Mouse (Mus musculus): ENCODE measurements at regions not wholly inside any gene's neighbourhood (a gene's known extent, or its start where the extent isn't known, plus 50 kb on each side); places are given as distances from the start of the nearest gene placed in this dataset.
"Not testable (repeated sequence)": the region's sequence is repeated elsewhere in the genome, so short reads cannot be mapped to it uniquely, and the experiment has no call there.

- Histone ChIP-seq H3K4me3 (replicated peaks; ENCODE audit: low read depth, low read length) (no peak overlapping the region), H3K9me3 (replicated peaks; ENCODE audit: low read length) (no peaks in the 10 kb centered on the region), H3K27ac (no peak overlapping the region), H3K9ac (ENCODE audit: low read depth, low read length) (no peak overlapping the region), H3K4me2 (ENCODE audit: low read length) (no peak overlapping the region), H3K4me1 (replicated peaks; ENCODE audit: insufficient read depth, low read length) (no peaks in the 10 kb centered on the region), H3K27me3 (ENCODE audit: insufficient read depth, low read length) (no peaks in the 10 kb centered on the region), H3K36me3 (ENCODE audit: insufficient read depth, low read length) (no peaks in the 10 kb centered on the region)
- WGBS, result 83% methylated on average over 2 of the region's 2 CpGs
- no peak for TF ChIP-seq CTCF (IDR thresholded peaks at IDR 0.05; ENCODE audit: low read depth)
- ATAC-seq (replicated peaks; ENCODE audit: low FRiP score, low read depth) (no peak), DNase-seq (ENCODE audit: low spot score) (no peak)
These were observed 1093.5 kb upstream of the 1700008P02Rik start for GRCm38 (mm10) chr3:7713741-7714140.

- no peak overlapping the region for H3K4me2 ChIP-seq (ENCODE audit: low read length)
- no peaks in the 10 kb centered on the region for H3K9me3 ChIP-seq (replicated peaks; ENCODE audit: low read length)
- no peak for ATAC-seq (replicated peaks; ENCODE audit: low FRiP score, low read depth)
- no peak overlapping the region for H3K9ac ChIP-seq (ENCODE audit: low read depth, low read length)
- TF ChIP-seq CTCF (IDR thresholded peaks at IDR 0.05; ENCODE audit: low read depth), result no peak
- no peak overlapping the region for H3K27ac ChIP-seq
- no peaks in the 10 kb centered on the region for H3K27me3 ChIP-seq (ENCODE audit: insufficient read depth, low read length)
- no peaks in the 10 kb centered on the region for H3K36me3 ChIP-seq (ENCODE audit: insufficient read depth, low read length)
- DNase-seq (ENCODE audit: low spot score), result no peak
- no peak overlapping the region for H3K4me3 ChIP-seq (replicated peaks; ENCODE audit: low read depth, low read length)
- H3K4me1 ChIP-seq (replicated peaks; ENCODE audit: insufficient read depth, low read length), result no peaks in the 10 kb centered on the region
These were observed 1092.9 kb upstream of the 1700008P02Rik start for GRCm38 (mm10) chr3:7713130-7713529.

GRCm38 (mm10) chr3:7712466-7712865 is 1092.2 kb upstream of the 1700008P02Rik start:
- Histone ChIP-seq H3K27me3 (ENCODE audit: insufficient read depth, low read length) (no peaks in the 10 kb centered on the region), H3K9ac (ENCODE audit: low read depth, low read length) (no peak overlapping the region), H3K4me3 (replicated peaks; ENCODE audit: low read depth, low read length) (no peak overlapping the region), H3K9me3 (replicated peaks; ENCODE audit: low read length) (no peaks in the 10 kb centered on the region), H3K4me2 (ENCODE audit: low read length) (no peak overlapping the region), H3K36me3 (ENCODE audit: insufficient read depth, low read length) (no peaks in the 10 kb centered on the region), H3K4me1 (replicated peaks; ENCODE audit: insufficient read depth, low read length) (no peaks in the 10 kb centered on the region), H3K27ac (no peak overlapping the region)
- WGBS, result 82% methylated on average over 2 of the region's 2 CpGs
- no peak for TF ChIP-seq CTCF (IDR thresholded peaks at IDR 0.05; ENCODE audit: low read depth)
- DNase-seq (ENCODE audit: low spot score), result no peak
- no peak for ATAC-seq (replicated peaks; ENCODE audit: low FRiP score, low read depth)

- H3K27ac ChIP-seq, result no peak overlapping the region
- no peaks in the 10 kb centered on the region for H3K9me3 ChIP-seq (replicated peaks; ENCODE audit: low read length)
- H3K9ac ChIP-seq (ENCODE audit: low read depth, low read length), result no peak overlapping the region
- H3K4me2 ChIP-seq (ENCODE audit: low read length), result no peak overlapping the region
- no peaks in the 10 kb centered on the region for H3K4me1 ChIP-seq (replicated peaks; ENCODE audit: insufficient read depth, low read length)
- no peak for ATAC-seq (replicated peaks; ENCODE audit: low FRiP score, low read depth)
- 67% methylated on average over 2 of the region's 2 CpGs for WGBS
- no peak for DNase-seq (ENCODE audit: low spot score)
- H3K27me3 ChIP-seq (ENCODE audit: insufficient read depth, low read length), result no peaks in the 10 kb centered on the region
- no peak for TF ChIP-seq CTCF (IDR thresholded peaks at IDR 0.05; ENCODE audit: low read depth)
- no peaks in the 10 kb centered on the region for H3K36me3 ChIP-seq (ENCODE audit: insufficient read depth, low read length)
- no peak overlapping the region for H3K4me3 ChIP-seq (replicated peaks; ENCODE audit: low read depth, low read length)
These were observed 1088.4 kb upstream of the 1700008P02Rik start for GRCm38 (mm10) chr3:7708609-7709008.

- Histone ChIP-seq H3K4me1 (replicated peaks; ENCODE audit: insufficient read depth, low read length) (no peaks in the 10 kb centered on the region), H3K27me3 (ENCODE audit: insufficient read depth, low read length) (no peaks in the 10 kb centered on the region), H3K4me2 (ENCODE audit: low read length) (no peak overlapping the region), H3K27ac (no peak overlapping the region), H3K36me3 (ENCODE audit: insufficient read depth, low read length) (no peaks in the 10 kb centered on the region), H3K9me3 (replicated peaks; ENCODE audit: low read length) (no peaks in the 10 kb centered on the region), H3K9ac (ENCODE audit: low read depth, low read length) (no peak overlapping the region), H3K4me3 (replicated peaks; ENCODE audit: low read depth, low read length) (no peak overlapping the region)
- 69% methylated on average over 1 of the region's 1 CpGs for WGBS
- DNase-seq (ENCODE audit: low spot score), result no peak
- TF ChIP-seq CTCF (IDR thresholded peaks at IDR 0.05; ENCODE audit: low read depth), result no peak
- ATAC-seq (replicated peaks; ENCODE audit: low FRiP score, low read depth), result no peak
These were observed 1063.3 kb upstream of the 1700008P02Rik start for GRCm38 (mm10) chr3:7683536-7683935.

- not testable (repeated sequence) for H3K9ac ChIP-seq (ENCODE audit: low read depth, low read length); ATAC-seq (replicated peaks; ENCODE audit: low FRiP score, low read depth); H3K27me3 ChIP-seq (ENCODE audit: insufficient read depth, low read length); H3K36me3 ChIP-seq (ENCODE audit: insufficient read depth, low read length); H3K27ac ChIP-seq; H3K4me2 ChIP-seq (ENCODE audit: low read length); H3K4me3 ChIP-seq (replicated peaks; ENCODE audit: low read depth, low read length); H3K9me3 ChIP-seq (replicated peaks; ENCODE audit: low read length); DNase-seq (ENCODE audit: low spot score); H3K4me1 ChIP-seq (replicated peaks; ENCODE audit: insufficient read depth, low read length)
- 69% methylated on average over 3 of the region's 3 CpGs for WGBS
These were observed 1062.6 kb upstream of the 1700008P02Rik start for GRCm38 (mm10) chr3:7682816-7683215.

GRCm38 (mm10) chr3:7682311-7682710 is 1062.1 kb upstream of the 1700008P02Rik start:
- H3K4me3 ChIP-seq (replicated peaks; ENCODE audit: low read depth, low read length), result no peak overlapping the region
- H3K4me1 ChIP-seq (replicated peaks; ENCODE audit: insufficient read depth, low read length), result no peaks in the 10 kb centered on the region
- H3K9me3 ChIP-seq (replicated peaks; ENCODE audit: low read length), result no peaks in the 10 kb centered on the region
- H3K9ac ChIP-seq (ENCODE audit: low read depth, low read length), result no peak overlapping the region
- no peak overlapping the region for H3K27ac ChIP-seq
- H3K4me2 ChIP-seq (ENCODE audit: low read length), result no peak overlapping the region
- no peak for TF ChIP-seq CTCF (IDR thresholded peaks at IDR 0.05; ENCODE audit: low read depth)
- H3K27me3 ChIP-seq (ENCODE audit: insufficient read depth, low read length), result no peaks in the 10 kb centered on the region
- no peak for ATAC-seq (replicated peaks; ENCODE audit: low FRiP score, low read depth)
- no peaks in the 10 kb centered on the region for H3K36me3 ChIP-seq (ENCODE audit: insufficient read depth, low read length)
- no peak for DNase-seq (ENCODE audit: low spot score)
- 92% methylated on average over 3 of the region's 3 CpGs for WGBS
